Mouse (Mus musculus): ENCODE measurements around the gene Col1a1.
"Not testable (repeated sequence)": the region's sequence is repeated elsewhere in the genome, so short reads cannot be mapped to it uniquely, and the experiment has no call there.

Gene Col1a1

DNA sequence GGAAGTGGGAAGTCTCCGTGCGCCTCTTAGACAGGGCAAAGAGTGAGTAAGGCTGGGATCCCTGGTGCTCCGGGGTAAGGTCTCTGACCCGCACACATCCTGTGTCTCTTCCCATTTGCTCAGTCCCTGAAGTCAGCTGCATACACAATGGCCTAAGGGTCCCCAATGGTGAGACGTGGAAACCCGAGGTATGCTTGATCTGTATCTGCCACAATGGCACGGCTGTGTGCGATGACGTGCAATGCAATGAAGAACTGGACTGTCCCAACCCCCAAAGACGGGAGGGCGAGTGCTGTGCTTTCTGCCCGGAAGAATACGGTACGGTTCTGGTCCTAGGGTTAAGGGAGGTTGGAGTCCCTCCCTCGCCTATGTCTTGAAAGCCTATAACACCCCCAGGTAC is 1.8 kb downstream of the Col1a1 start:
- DNase-seq (ENCODE audit: low read depth, low spot score): no peak

- DNase-seq (ENCODE audit: low read depth, low spot score): no peak
Observed at GRCm38 (mm10) chr11:94938296-94938695, 2.3 kb downstream of the Col1a1 start.

GRCm38 (mm10) chr11:94939280-94939679 is 3.3 kb downstream of the Col1a1 start:
- peak; percentile 64 for DNase-seq (ENCODE audit: low read depth, low spot score)

DNA sequence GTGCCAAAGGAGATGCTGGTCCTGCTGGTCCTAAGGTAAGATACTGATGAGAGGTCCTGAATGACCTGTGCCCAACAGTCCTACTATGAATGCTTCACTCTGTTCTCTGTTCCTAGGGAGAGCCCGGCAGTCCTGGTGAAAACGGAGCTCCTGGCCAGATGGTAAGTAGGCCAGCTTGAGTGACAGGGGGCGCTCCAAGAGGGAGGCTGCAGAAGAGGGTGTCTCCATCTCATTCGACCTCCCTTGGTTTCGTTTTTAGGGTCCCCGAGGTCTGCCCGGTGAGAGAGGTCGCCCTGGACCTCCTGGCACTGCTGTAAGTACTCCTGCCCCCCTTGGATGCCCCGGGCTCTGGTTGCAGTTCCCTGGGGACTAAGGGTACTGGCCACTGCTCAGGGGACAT is 5.1 kb downstream of the Col1a1 start:
- no peak for DNase-seq (ENCODE audit: low read depth, low spot score)

DNA sequence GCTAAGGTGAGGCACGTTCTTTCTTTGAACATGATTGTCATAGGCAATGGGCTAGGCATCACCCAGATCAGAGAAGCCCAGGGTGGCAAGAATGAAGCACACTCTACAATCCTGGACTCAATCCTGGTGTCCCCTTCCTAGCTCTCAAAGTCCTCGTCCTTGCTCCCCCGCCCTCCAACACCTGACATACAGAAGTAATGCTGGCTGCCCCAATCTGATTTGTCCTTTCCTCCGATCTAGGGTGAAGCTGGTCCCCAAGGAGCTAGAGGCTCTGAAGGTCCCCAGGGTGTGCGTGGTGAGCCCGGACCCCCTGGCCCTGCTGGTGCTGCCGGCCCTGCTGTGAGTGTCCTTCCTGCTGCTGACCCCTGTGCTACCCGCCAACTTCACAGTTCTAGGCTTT is 5.8 kb downstream of the Col1a1 start:
- DNase-seq (ENCODE audit: low read depth, low spot score): no peak

DNA sequence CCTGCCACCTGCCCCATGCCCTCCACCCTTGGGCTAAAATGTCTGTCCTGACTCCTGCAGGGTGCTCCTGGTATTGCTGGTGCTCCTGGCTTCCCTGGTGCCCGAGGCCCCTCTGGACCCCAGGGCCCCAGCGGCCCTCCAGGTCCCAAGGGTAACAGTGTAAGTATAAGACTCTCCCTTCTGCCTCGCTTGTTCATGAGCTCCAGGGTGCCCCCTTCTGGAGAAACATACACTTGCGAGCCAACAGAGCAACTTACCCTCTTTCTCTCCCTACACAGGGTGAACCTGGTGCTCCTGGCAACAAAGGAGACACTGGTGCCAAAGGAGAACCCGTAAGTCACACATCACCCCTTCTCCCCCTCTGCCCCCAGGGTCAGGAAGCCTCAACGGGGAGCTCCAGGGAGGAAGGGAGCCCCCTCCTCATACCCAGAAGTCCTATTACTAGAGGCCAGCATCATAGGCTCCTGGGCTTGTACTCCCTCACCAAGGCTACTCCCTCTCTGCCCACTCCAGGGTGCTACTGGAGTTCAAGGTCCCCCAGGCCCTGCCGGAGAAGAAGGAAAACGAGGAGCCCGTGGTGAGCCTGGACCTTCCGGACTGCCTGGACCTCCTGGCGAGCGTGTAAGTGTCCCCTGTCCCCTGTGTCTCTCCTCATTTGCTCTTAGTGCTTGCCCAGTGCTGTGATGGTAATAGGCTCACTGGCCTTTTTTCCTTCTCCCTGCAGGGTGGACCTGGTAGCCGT is 6.4 kb downstream of the Col1a1 start:
- peak; percentile 21 for DNase-seq (ENCODE audit: low read depth, low spot score)

DNA sequence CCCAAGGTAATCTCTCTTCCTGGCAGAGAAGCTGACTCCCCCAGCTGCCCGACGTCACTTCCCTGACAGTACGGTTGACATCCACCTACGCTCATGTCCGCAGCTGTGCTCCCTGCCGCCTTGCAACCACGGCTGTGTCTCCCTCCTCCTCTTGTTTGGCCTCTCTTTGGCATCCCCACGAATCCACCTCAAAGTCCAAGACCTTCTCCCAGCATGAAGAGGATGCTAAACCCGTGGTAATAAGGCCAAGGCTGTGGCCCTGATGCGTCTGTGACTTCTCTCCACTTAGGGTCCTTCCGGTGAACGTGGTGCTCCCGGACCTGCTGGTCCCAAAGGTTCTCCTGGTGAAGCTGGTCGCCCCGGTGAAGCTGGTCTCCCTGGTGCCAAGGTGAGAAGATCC is 7.0 kb downstream of the Col1a1 start:
- no peak for DNase-seq (ENCODE audit: low read depth, low spot score)

- no peak for DNase-seq (ENCODE audit: low read depth, low spot score)
Observed at GRCm38 (mm10) chr11:94944295-94944694, 8.3 kb downstream of the Col1a1 start.

- DNase-seq (ENCODE audit: low read depth, low spot score): no peak
Observed at GRCm38 (mm10) chr11:94945236-94945635, 9.2 kb downstream of the Col1a1 start.

DNA sequence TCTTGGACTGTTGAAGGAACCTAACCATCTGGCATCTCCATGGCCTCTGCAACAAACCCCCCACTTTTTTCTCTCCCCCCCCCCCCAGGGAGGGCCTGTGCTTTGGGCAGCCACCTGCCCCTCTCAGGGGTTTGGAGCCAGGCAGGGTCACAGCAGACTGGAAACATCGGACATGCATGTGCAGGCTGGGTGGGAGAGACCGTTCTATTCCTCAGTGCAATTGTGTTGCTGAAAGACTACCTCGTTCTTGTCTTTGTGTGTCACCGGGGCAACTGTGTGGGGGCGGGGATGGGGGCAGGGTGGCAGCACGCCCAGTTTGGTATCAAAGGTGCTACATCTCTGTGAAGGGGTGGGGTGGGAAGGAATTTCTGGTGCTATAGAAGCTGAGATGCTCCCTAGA is 16.1 kb downstream of the Col1a1 start:
- no peak for DNase-seq (ENCODE audit: low read depth, low spot score)

- no peak for DNase-seq (ENCODE audit: low read depth, low spot score)
Observed at GRCm38 (mm10) chr11:94955103-94955502, 19.1 kb downstream of the Col1a1 start.

- DNase-seq (ENCODE audit: low read depth, low spot score): no peak
Observed at GRCm38 (mm10) chr11:94957693-94958064, 21.7 kb downstream of the Col1a1 start.

DNA sequence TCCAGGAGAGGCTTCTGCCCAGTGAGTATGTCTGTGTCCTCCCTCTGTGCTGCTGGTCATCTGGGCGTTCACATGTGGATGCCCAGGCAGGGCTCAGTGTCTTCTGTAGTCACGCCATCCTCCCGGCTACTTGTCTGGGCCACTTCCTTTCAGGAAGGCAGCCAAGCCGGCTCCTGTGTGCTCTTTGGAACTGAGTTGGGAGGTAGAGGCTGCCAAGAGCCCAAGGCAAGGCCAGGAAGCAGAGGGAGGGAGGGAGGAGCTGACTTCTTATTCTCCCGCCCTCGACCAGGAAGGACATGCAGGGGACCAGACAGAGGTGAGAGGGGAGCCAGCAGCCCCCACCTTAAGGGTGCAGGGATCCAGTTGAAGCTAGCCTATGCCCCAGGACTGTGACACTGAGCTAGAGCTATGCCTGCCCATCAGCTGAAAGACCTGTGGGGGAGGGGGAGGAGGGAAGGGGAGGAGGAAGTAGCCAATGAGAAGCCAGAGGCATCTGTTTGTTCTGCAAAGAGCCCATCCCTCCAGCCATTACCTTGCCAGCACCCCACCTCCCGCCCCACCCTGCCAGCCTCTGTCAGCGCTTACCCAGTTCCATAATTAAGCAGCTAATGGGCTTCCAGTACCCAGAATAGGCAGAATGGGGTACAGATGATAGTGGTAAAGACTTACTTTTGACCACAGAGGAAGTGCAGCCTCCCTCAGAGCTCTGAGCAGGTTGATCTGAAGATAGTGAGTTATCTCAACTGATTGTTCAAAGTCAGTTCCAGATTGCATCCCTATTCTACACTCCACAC is 22.2 kb downstream of the Col1a1 start:
- DNase-seq (ENCODE audit: low read depth, low spot score): no peak

GRCm38 (mm10) chr11:94962534-94963101 is 26.6 kb downstream of the Col1a1 start:
- no peak for DNase-seq (ENCODE audit: low read depth, low spot score)

GRCm38 (mm10) chr11:94967419-94967818 is 31.4 kb downstream of the Col1a1 start, which contains the start of gene Hils1:
TSS of gene Hils1 (plus strand) at chr11:94967593.
- no peak for DNase-seq (ENCODE audit: low read depth, low spot score)

DNA sequence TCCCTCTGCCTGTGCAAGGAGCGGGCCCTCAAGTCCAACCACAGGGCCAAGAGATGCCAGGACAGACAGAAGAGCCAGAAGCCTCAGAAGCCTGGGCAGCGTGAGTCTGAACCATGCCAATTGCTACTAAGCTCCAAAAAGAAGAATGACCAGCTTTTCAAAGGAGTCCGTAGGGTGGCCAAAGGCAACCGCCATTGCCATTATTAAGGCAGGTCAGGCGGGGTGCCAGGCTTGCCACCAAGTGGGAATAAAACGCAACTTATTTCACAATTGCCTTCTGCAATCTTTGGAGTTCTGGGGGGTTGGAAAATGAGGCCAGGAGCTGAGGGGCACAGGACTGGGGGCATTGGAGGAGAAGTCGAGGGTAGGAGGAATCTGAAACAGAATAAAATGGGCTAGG is 32.2 kb downstream of the Col1a1 start:
- no peak for DNase-seq (ENCODE audit: low read depth, low spot score)

GRCm38 (mm10) chr11:94969709-94970108 is 33.7 kb downstream of the Col1a1 start:
- not testable (repeated sequence) for DNase-seq (ENCODE audit: low read depth, low spot score)

DNA sequence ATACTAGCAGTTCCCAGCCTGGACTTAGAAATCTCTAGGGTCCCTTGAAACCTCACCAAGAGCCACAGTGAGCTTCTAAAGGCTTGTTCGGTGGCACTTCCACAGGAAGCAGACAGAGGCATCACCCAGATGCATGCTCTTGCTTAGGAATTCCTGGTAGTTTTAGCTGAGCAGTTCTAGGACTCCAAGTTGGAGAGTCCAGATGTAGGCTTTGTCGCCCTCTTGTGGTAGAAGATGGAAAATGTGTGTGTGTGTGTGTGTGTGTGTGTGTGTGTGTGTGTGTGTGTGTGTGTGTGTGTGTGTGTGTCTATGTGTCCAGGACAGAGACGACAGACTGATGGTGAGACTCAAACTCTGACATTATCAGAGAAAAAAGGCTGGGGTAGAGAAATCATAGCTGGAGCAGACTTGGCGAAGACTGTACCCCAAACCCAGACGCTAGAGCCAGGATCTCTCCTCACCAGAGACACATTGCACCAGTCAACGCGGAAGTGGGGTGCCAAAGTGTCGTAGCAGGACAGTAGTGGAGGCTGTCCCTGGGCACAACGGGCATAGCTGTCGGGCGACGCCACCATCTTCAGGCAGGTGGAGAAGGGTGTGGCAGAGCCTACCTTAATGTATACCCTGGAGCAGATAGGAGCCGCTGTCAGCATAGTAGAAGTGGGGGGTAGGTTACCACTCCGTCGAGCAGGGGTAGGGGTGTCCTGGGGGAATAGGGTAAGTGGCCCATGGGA is 34.4 kb downstream of the Col1a1 start:
- peak; percentile 72 for DNase-seq (ENCODE audit: low read depth, low spot score)

DNA sequence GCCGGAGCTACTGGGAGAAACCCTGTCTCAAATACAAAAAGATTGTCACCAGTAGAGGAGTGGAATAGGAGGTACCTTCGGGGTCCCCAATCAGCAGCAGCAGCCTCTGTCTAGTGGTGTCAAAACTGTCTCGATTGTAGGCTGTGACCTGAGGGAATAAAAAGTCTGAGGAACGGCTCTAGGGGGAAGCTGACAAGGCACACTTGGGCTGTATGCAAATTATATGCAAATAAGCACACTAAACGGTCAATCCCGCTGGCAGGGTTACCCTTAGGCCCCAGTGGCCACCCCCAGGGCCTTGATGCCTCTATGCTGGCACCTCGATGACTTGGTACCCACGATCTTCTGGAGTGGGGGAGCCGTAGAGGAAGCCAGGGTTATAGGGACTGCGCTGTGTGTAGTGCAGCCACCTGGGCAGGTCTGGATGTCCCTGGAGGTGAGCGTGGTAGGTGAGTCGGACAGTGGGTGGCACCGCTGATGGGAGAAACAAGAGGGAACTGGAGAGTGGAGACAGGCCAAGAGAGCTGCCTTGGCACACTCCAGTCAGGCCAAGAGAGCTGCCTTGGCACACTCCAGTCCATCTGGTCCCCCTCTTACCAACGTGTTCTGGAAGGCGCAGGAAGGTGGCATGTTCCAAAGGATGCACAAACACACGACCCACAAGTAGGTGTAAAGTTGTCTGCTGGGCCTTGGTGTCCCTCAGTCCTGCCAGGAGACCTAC is 36.0 kb downstream of the Col1a1 start:
- DNase-seq (ENCODE audit: low read depth, low spot score): no peak

DNA sequence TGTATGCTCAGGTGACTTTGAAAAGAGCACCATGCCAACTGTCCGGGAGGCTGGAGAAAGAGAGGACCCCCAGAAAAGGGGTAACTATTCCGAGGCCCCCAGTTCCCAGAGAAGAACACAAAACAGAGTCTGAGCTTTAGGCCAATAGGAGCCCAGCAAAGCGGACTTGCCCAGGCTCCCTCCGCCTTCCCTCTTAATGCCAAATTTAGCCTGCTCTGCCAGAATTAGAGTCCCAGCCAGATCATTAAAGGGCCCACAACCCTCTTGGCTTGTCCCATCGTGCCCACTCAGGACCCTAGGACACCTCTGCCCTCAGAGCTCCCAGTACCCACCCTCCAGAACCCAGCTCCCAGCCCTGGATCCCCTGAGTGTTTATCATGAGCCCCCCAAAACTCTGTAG is 36.9 kb downstream of the Col1a1 start:
- DNase-seq (ENCODE audit: low read depth, low spot score): no peak

GRCm38 (mm10) chr11:94973313-94973712 is 37.3 kb downstream of the Col1a1 start:
- no peak for DNase-seq (ENCODE audit: low read depth, low spot score)

Measured in retina, postnatal 7 days (tissue).